Mouse (Mus musculus) kidney, embryonic 15.5 days (tissue): ENCODE data around the gene A730061H03Rik. TPM values are rescaled to one million over a fixed set of nuclear protein-coding genes. Genes with fewer than 3 reads are reported as not detected.

ENCODE experiments used
- polyA plus RNA-seq: library from polyadenylated mRNA; unstranded; fragments of >200 nt; fragmentation: Nextera tagmentation; extraction: Ambion mirVana; gene quantifications from 2 replicates; pipeline ENCODE4 v1.2.1, GENCODE M21; 2015

A730061H03Rik gene
- polyA plus RNA-seq, 1 experiment from 2014 or later: 1.6 TPM

Other genes starting within 250 kb of the A730061H03Rik start
- gene Dhrs4, start 81.6 kb downstream of the A730061H03Rik start, polyA plus RNA-seq: 127 and 130 TPM in 2 replicates
- gene Carmil3, start 69.8 kb downstream of the A730061H03Rik start, polyA plus RNA-seq: 2.4 and 2.9 TPM in 2 replicates
- 0.24 and 0.26 TPM in 2 replicates for gene Cpne6, start 50.0 kb downstream of the A730061H03Rik start, polyA plus RNA-seq
- not detected in 2 replicates for gene Nrl, start 35.4 kb downstream of the A730061H03Rik start, polyA plus RNA-seq
- 50.5 and 55.4 TPM in 2 replicates for gene Pck2, start 20.1 kb downstream of the A730061H03Rik start, polyA plus RNA-seq
- 89.2 and 93.0 TPM in 2 replicates for gene Dcaf11, start 400 bp downstream of the A730061H03Rik start, polyA plus RNA-seq
- gene Fitm1, start 15.2 kb upstream of the A730061H03Rik start, polyA plus RNA-seq: 4.2 and 6.1 TPM in 2 replicates
- 147 and 153 TPM in 2 replicates for gene Psme1, start 17.7 kb upstream of the A730061H03Rik start, polyA plus RNA-seq
- 6.8 and 7.4 TPM in 2 replicates for gene Emc9, start 24.9 kb upstream of the A730061H03Rik start, polyA plus RNA-seq
- gene Psme2, start 30.7 kb upstream of the A730061H03Rik start, polyA plus RNA-seq: 248 and 261 TPM in 2 replicates
- gene Rnf31, start 31.3 kb upstream of the A730061H03Rik start, polyA plus RNA-seq: 18.6 and 21.7 TPM in 2 replicates
- 12.8 and 14.6 TPM in 2 replicates for gene Irf9, start 43.2 kb upstream of the A730061H03Rik start, polyA plus RNA-seq
- gene Rec8, start 57.6 kb upstream of the A730061H03Rik start, polyA plus RNA-seq: 20.3 and 22.4 TPM in 2 replicates
- gene Ipo4, start 75.6 kb upstream of the A730061H03Rik start, polyA plus RNA-seq: 97.4 and 115 TPM in 2 replicates
- gene Gm49378, start 77.5 kb upstream of the A730061H03Rik start, polyA plus RNA-seq: 1.4 and 2.3 TPM in 2 replicates
- gene Tm9sf1, start 83.4 kb upstream of the A730061H03Rik start, polyA plus RNA-seq: 113 and 123 TPM in 2 replicates
- gene Tssk4, start 89.8 kb upstream of the A730061H03Rik start, polyA plus RNA-seq: 0.92 and 1.0 TPM in 2 replicates
- gene Mdp1, start 100.1 kb upstream of the A730061H03Rik start, polyA plus RNA-seq: 53.6 and 55.8 TPM in 2 replicates
- 68.2 and 72.6 TPM in 2 replicates for gene Gmpr2, start 111.5 kb upstream of the A730061H03Rik start, polyA plus RNA-seq
- gene Nedd8, start 111.7 kb upstream of the A730061H03Rik start, polyA plus RNA-seq: 545 and 565 TPM in 2 replicates
- gene Tinf2, start 121.4 kb upstream of the A730061H03Rik start, polyA plus RNA-seq: 43.6 and 46.9 TPM in 2 replicates
- 2.1 TPM in 2 replicates for gene Tgm1, start 153.5 kb upstream of the A730061H03Rik start, polyA plus RNA-seq
- gene Rabggta, start 161.9 kb upstream of the A730061H03Rik start, polyA plus RNA-seq: 37.6 and 41.8 TPM in 2 replicates
- gene Dhrs1, start 185.3 kb upstream of the A730061H03Rik start, polyA plus RNA-seq: 94.5 and 94.7 TPM in 2 replicates
- gene Nop9, start 185.3 kb upstream of the A730061H03Rik start, polyA plus RNA-seq: 38.6 and 43.4 TPM in 2 replicates
- gene Cideb, start 198.1 kb upstream of the A730061H03Rik start, polyA plus RNA-seq: 10.0 and 11.2 TPM in 2 replicates
- 0.25 and 0.35 TPM in 2 replicates for gene Ltb4r2, start 201.0 kb upstream of the A730061H03Rik start, polyA plus RNA-seq
- gene Ltb4r1, start 205.6 kb upstream of the A730061H03Rik start, polyA plus RNA-seq: 0.69 and 0.73 TPM in 2 replicates
- gene Adcy4, start 223.7 kb upstream of the A730061H03Rik start, polyA plus RNA-seq: 13.9 and 15.8 TPM in 2 replicates
- gene Ripk3, start 228.5 kb upstream of the A730061H03Rik start, polyA plus RNA-seq: 38.1 and 40.4 TPM in 2 replicates